Mouse (Mus musculus) midbrain, postnatal 0 days (tissue): ENCODE measurements around the gene Ggt1. TPM values are rescaled to one million over a fixed set of nuclear protein-coding genes. Genes with fewer than 3 reads are reported as not detected.

ENCODE experiments used
- ATAC-seq: fragments of 200-750 bp; cut with Nextera tagmentation; 2 replicates; pipeline ENCODE4 v1.8.0; 2017; ENCODE audit warnings: moderate number of reproducible peaks, mild to moderate bottlenecking, moderate TSS enrichment, moderate library complexity; ENCODE audit not compliant: low FRiP score
- DNase-seq: peaks from one replicate; pipeline ENCODE4 v3.0.0-alpha.2; 2015; ENCODE audit warnings: low spot score
- H3K27ac ChIP-seq: fragments of 300-500 bp; sonication (generic); 2 replicates; pipeline ENCODE4 v1.5.1; 2014; ENCODE audit warnings: low read depth, mild to moderate bottlenecking, low read length, mixed read lengths
- H3K27me3 ChIP-seq: fragments of 300-500 bp; sonication (generic); 2 replicates; pipeline ENCODE4 v1.6.1; 2014; ENCODE audit warnings: low read length, control low read depth, mixed read lengths; ENCODE audit not compliant: insufficient read depth
- H3K36me3 ChIP-seq: fragments of 300-500 bp; sonication (generic); 2 replicates; pipeline ENCODE4 v1.6.1; 2014; ENCODE audit warnings: low read length, control low read depth, mixed read lengths; ENCODE audit not compliant: insufficient read depth
- H3K4me1 ChIP-seq: fragments of 300-500 bp; sonication (generic); 2 replicates; pipeline ENCODE4 v1.6.1; 2014; ENCODE audit warnings: mild to moderate bottlenecking, control low read depth, antibody characterized with exemption, low read length, mixed read lengths; ENCODE audit not compliant: insufficient read depth
- H3K4me2 ChIP-seq: fragments of 300-500 bp; sonication (generic); 2 replicates; pipeline ENCODE4 v1.6.1; 2014; ENCODE audit warnings: low read depth, mild to moderate bottlenecking, low read length, mixed read lengths; ENCODE audit not compliant: poor library complexity, severe bottlenecking
- H3K4me3 ChIP-seq: fragments of 300-500 bp; sonication (generic); 2 replicates; pipeline ENCODE4 v1.5.1; 2014; ENCODE audit warnings: low read depth, mild to moderate bottlenecking, low read length, moderate library complexity
- H3K9ac ChIP-seq: fragments of 300-500 bp; sonication (generic); replicated peaks from 2 replicates; pipeline ENCODE4 v1.6.1; 2014; ENCODE audit warnings: mild to moderate bottlenecking, low read length, moderate library complexity, mixed read lengths; ENCODE audit not compliant: poor library complexity, severe bottlenecking
- H3K9me3 ChIP-seq: fragments of 300-500 bp; sonication (generic); 2 replicates; pipeline ENCODE4 v1.6.1; 2016; ENCODE audit warnings: low read length, control low read depth
- CTCF ChIP-seq: IDR thresholded peaks from 2 replicates; pipeline ENCODE4 v1.5.1; 2016; ENCODE audit warnings: antibody characterized with exemption, mild to moderate bottlenecking
- WGBS: fragments of 180-500 bp; shearing (Covaris S2); extraction: QIAGEN DNeasy Blood & Tissue Kit; methylation state at CpG from one replicate; pipeline ENCODE4 v1.1.7; 2014; 5-methylcytosine and 5-hydroxymethylcytosine counted together
- polyA plus RNA-seq: library from polyadenylated mRNA; unstranded; fragments of >200 nt; fragmentation: Nextera tagmentation; extraction: Ambion mirVana; gene quantifications from 2 replicates; pipeline ENCODE4 v1.2.1, GENCODE M21; 2015
- total RNA-seq: library from RNA; depleted of rRNA; stranded (reverse); fragments of >200 nt; gene quantifications from 2 replicates; pipeline ENCODE4 v1.2.3, GENCODE M21; 2014

Ggt1 gene
- total and polyA plus RNA-seq, 2 experiments from 2014 or later, result 1.0 to 1.4 TPM

- Histone ChIP-seq H3K9ac (no peak overlapping the region), H3K36me3 (no peaks in the 10 kb centered on the region), H3K27ac (no peak overlapping the region), H3K4me2 (no peak overlapping the region), H3K27me3 (no peaks in the 10 kb centered on the region), H3K4me3 (no peak overlapping the region), H3K4me1 (no peaks in the 10 kb centered on the region), H3K9me3 (no peaks in the 10 kb centered on the region)
- no peak for DNase-seq
- ATAC-seq, result no peak
- WGBS, result 86% methylated on average over 4 of the region's 4 CpGs
- TF ChIP-seq CTCF, result no peak
Measured at GRCm38 (mm10) chr10:75607253-75607652, 45.8 kb downstream of the Ggt1 start.

- Histone ChIP-seq H3K4me3 (no peak overlapping the region), H3K27me3 (no peaks in the 10 kb centered on the region), H3K4me1 (no peaks in the 10 kb centered on the region), H3K36me3 (no peaks in the 10 kb centered on the region), H3K4me2 (no peak overlapping the region), H3K9me3 (no peaks in the 10 kb centered on the region), H3K27ac (no peak overlapping the region), H3K9ac (no peak overlapping the region)
- DNase-seq, result no peak
- 90% methylated on average over 11 of the region's 11 CpGs for WGBS
- no peak for ATAC-seq
- no peak for TF ChIP-seq CTCF
Measured at GRCm38 (mm10) chr10:75608975-75609374, 47.6 kb downstream of the Ggt1 start.

GRCm38 (mm10) chr10:75610486-75610885, 49.1 kb downstream of the Ggt1 start:
- DNase-seq (no peak), ATAC-seq (no peak)
- H3K27ac ChIP-seq, result no peak overlapping the region
- no peaks in the 10 kb centered on the region for H3K36me3 ChIP-seq
- H3K4me2 ChIP-seq, result no peak overlapping the region
- no peaks in the 10 kb centered on the region for H3K4me1 ChIP-seq
- 76% methylated on average over 7 of the region's 7 CpGs for WGBS
- H3K9ac ChIP-seq, result no peak overlapping the region
- H3K27me3 ChIP-seq, result no peaks in the 10 kb centered on the region
- TF ChIP-seq CTCF, result no peak
- H3K9me3 ChIP-seq, result no peaks in the 10 kb centered on the region
- no peak overlapping the region for H3K4me3 ChIP-seq

GRCm38 (mm10) chr10:75616044-75616443, 54.6 kb downstream of the Ggt1 start:
- Histone ChIP-seq H3K27ac (no peak overlapping the region), H3K36me3 (no peaks in the 10 kb centered on the region), H3K4me2 (no peak overlapping the region), H3K4me1 (no peaks in the 10 kb centered on the region), H3K27me3 (no peaks in the 10 kb centered on the region), H3K9ac (no peak overlapping the region), H3K4me3 (no peak overlapping the region), H3K9me3 (no peaks in the 10 kb centered on the region)
- TF ChIP-seq CTCF, result no peak
- 86% methylated on average over 4 of the region's 4 CpGs for WGBS
- DNase-seq (no peak), ATAC-seq (no peak)

GRCm38 (mm10) chr10:75620818-75621217, 59.4 kb downstream of the Ggt1 start:
- Histone ChIP-seq H3K4me2 (no peak overlapping the region), H3K9me3 (no peaks in the 10 kb centered on the region), H3K9ac (no peak overlapping the region), H3K27me3 (no peaks in the 10 kb centered on the region), H3K4me3 (no peak overlapping the region), H3K4me1 (no peaks in the 10 kb centered on the region), H3K36me3 (no peaks in the 10 kb centered on the region), H3K27ac (no peak overlapping the region)
- ATAC-seq (no peak), DNase-seq (no peak)
- TF ChIP-seq CTCF, result no peak
- 60% methylated on average over 3 of the region's 3 CpGs for WGBS

GRCm38 (mm10) chr10:75625920-75626319, 64.5 kb downstream of the Ggt1 start:
- no peak overlapping the region for H3K4me2 ChIP-seq
- TF ChIP-seq CTCF, result no peak
- H3K27ac ChIP-seq, result no peak overlapping the region
- no peaks in the 10 kb centered on the region for H3K4me1 ChIP-seq
- no peak for ATAC-seq
- no peaks in the 10 kb centered on the region for H3K27me3 ChIP-seq
- no peak overlapping the region for H3K9ac ChIP-seq
- WGBS, result 67% methylated on average over 6 of the region's 6 CpGs
- no peaks in the 10 kb centered on the region for H3K36me3 ChIP-seq
- H3K4me3 ChIP-seq, result no peak overlapping the region
- no peaks in the 10 kb centered on the region for H3K9me3 ChIP-seq
- DNase-seq, result no peak
